Mouse (Mus musculus) forebrain, embryonic 10.5 days (tissue): Measurements from ENCODE around the gene Tarm1. TPM values are rescaled to one million over a fixed set of nuclear protein-coding genes. Genes with fewer than 3 reads are reported as not detected.

Source experiments
- DNase-seq: peaks from one replicate; pipeline ENCODE4 v3.0.0-alpha.2; 2017; ENCODE audit warnings: low spot score; ENCODE audit errors: extremely low spot score
- H3K27ac ChIP-seq: fragments of 300-500 bp; sonication (generic); 2 replicates; pipeline ENCODE4 v1.5.1; 2016; ENCODE audit warnings: mild to moderate bottlenecking
- H3K27me3 ChIP-seq: fragments of 300-500 bp; sonication (generic); 2 replicates; pipeline ENCODE4 v1.6.1; 2016; ENCODE audit warnings: mild to moderate bottlenecking; ENCODE audit not compliant: poor library complexity, severe bottlenecking
- H3K36me3 ChIP-seq: fragments of 300-500 bp; sonication (generic); replicated peaks from 2 replicates; pipeline ENCODE4 v1.6.1; 2016; ENCODE audit warnings: mild to moderate bottlenecking, moderate library complexity
- H3K4me1 ChIP-seq: fragments of 300-500 bp; sonication (generic); 2 replicates; pipeline ENCODE4 v1.6.1; 2016
- H3K4me3 ChIP-seq: fragments of 300-500 bp; sonication (generic); 2 replicates; pipeline ENCODE4 v1.5.1; 2016; ENCODE audit warnings: mild to moderate bottlenecking, moderate library complexity
- H3K9me3 ChIP-seq: fragments of 300-500 bp; sonication (generic); 2 replicates; pipeline ENCODE4 v1.6.1; 2016; ENCODE audit warnings: mild to moderate bottlenecking, moderate library complexity
- WGBS: fragments of 180-500 bp; shearing (Covaris S2); methylation state at CpG from one replicate; pipeline ENCODE4 v1.1.7; 2016; 5-methylcytosine and 5-hydroxymethylcytosine counted together
- polyA plus RNA-seq: library from polyadenylated mRNA; unstranded; fragments of >200 nt; fragmentation: Nextera tagmentation; extraction: Ambion mirVana; gene quantifications from 2 replicates; pipeline ENCODE4 v1.2.1, GENCODE M21; 2016

The Tarm1 gene
- polyA plus RNA-seq, 1 experiment from 2014 or later: not detected

DNA sequence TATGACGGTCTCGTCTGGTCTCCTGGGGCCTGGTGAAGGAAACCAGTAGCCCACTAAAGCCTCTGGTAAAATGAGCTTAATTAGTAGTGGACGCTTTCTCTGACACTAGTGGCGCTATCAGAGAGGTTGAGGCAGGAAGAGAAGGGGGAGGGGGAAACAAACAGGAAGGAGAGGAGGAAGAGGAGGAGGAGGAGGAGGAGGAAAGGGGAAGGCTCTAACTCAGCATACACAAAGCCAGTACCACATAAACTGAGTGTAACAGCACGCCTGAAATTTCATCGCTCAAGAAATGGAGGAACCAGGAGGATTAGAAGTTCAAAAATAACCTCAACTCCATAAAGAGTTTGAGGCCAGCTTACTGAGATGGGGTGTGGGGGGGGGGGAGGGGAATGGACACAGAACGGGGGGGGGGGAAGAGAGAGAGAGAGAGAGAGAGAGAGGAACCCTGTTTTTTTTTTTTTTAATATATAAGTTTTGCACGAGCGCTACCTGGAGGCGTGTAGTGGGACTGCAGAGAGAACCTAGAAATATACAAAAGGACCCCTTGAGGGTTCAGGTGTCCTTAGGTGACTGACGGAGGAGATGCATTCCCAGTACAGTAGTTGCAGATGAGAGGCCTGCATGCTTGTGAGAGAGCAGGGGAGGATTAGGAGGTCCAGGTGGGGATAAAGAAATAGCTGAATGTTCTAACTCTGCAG is 48.8 kb downstream of the Tarm1 start:
- Histone ChIP-seq H3K4me1 (no peaks in the 10 kb centered on the region; the same call in 1 of the 2 replicates), H3K27ac (no peak overlapping the region), H3K36me3 (no peaks in the 10 kb centered on the region), H3K27me3 (no peaks in the 10 kb centered on the region), H3K9me3 (no peaks in the 10 kb centered on the region), H3K4me3 (no peak overlapping the region)
- 56% methylated on average over 11 of the region's 11 CpGs for WGBS
- no peak for DNase-seq

DNA sequence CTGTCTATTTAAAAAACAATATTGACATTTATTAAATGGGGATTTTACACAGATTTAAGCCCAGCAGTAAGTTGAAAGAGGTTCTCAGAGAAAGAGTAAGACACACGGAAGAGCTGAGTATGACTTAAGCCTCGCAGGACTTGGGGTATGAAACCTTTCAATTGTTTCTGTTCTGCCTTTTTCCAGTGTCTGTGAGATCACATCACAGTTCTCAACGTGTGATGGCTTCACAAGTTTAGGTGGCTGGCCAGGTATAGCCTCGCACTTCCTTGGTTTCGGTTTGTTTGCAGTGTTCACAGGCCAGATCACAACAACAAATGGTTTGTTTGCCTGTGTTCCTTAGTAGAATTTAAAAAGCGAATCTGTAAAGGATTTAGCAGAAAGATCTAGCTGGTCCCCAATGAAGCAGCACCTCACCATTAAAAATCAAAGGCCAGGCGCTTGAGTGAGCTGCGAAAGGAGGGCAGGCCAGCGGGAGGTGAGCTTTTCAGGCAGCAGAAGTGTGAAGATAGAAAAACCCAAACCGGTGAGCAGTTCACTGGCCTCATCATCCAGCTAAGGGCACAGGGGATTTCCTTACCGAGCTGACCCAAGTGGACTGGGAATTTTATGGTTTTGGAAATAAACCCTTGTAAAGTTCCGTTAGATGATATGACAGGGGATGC is 49.5 kb downstream of the Tarm1 start:
- 63% methylated on average over 12 of the region's 12 CpGs for WGBS
- DNase-seq: no peak

DNA sequence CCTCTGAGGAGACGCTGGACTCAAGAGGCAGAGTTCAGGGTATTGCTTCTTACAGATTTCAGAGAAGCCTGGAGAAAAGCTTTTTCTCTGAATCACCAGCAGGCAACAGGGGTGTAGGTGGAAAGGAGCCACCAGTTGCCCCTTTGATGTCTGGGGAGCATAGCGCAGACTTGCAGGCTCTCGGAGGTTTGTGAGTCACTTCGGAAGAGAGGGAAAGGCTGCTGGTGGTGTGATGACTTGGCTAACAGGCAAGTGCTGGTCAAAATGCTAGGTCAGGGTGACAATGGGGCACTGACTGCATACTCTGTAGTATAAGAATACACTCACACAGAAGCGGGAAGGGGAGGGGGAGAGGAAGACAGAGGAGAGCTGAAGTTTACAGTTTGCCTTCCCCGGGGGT is 51.3 kb downstream of the Tarm1 start:
- H3K36me3 ChIP-seq: no peaks in the 10 kb centered on the region
- WGBS: 73% methylated on average over 6 of the region's 6 CpGs

More for the DNA sequence above, 49.5 kb downstream of the Tarm1 start:
- no peaks in the 10 kb centered on the region for H3K36me3 ChIP-seq
- H3K4me1 ChIP-seq: no peaks in the 10 kb centered on the region; the same call in 1 of the 2 replicates
- no peaks in the 10 kb centered on the region for H3K9me3 ChIP-seq
- H3K4me3 ChIP-seq: no peak overlapping the region
- H3K27ac ChIP-seq: no peak overlapping the region
- no peaks in the 10 kb centered on the region for H3K27me3 ChIP-seq

DNA sequence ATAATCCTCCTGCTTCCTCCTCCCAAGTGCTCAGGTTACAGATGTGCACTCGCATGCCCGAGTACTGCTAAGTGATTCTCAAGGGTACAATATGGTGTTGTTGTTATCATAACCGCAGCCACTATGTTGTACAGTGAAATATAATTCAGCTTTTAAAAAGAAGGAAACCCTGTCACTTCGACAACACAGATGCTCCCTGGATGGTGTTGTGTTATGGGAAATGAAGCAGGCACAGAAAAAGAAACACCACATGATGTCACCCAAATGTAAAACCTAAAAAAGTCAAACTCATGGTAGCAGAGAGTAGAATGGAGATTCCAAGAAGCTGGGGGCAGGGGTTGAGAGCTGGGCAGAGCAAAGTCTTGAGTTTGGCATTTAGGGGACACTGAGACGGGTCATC is 51.8 kb downstream of the Tarm1 start:
- Histone ChIP-seq H3K27ac (no peak overlapping the region), H3K4me3 (no peak overlapping the region), H3K4me1 (no peaks in the 10 kb centered on the region; the same call in 1 of the 2 replicates), H3K27me3 (no peaks in the 10 kb centered on the region), H3K9me3 (no peaks in the 10 kb centered on the region), H3K36me3 (no peaks in the 10 kb centered on the region)
- 75% methylated on average over 5 of the region's 5 CpGs for WGBS
- DNase-seq: no peak

More for the DNA sequence above, 51.3 kb downstream of the Tarm1 start:
- no peak overlapping the region for H3K4me3 ChIP-seq
- H3K27ac ChIP-seq: no peak overlapping the region
- no peaks in the 10 kb centered on the region for H3K9me3 ChIP-seq
- H3K27me3 ChIP-seq: no peaks in the 10 kb centered on the region
- H3K4me1 ChIP-seq: no peaks in the 10 kb centered on the region; the same call in 1 of the 2 replicates
- no peak for DNase-seq

DNA sequence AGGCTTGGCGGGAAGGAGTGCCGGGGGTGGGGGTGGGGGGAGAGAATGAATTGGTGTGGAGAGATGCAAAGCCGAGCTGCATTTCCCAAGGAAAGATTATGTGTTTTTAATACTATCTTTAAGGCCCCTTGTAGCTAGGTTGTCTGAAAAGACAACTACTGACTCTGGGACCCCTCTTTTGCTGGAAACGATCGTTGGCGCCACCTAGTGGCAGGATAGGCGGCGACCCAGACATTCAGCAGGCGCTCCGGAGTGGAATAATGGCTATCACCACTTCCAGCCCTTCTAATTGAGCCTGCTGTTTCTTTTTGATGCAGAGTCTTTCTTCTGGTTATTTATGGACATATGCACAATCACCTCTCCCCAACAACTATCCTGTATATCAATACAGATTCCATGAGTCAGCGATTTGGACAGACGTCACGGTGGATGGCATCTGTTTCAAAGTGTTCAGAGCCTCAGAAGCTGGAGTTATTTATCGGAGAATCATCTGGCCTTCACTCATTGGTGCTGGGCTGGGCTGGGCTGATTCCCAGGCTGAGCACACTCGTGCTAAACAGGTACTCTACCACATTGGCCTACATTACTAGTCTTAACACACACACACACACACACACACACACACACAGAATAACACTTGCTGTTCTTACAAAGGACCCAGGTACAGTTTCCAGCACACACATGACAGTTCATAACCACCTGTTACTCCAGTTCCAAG is 53.5 kb downstream of the Tarm1 start:
- H3K27ac ChIP-seq: no peak overlapping the region
- H3K4me3 ChIP-seq: no peak overlapping the region
- no peaks in the 10 kb centered on the region for H3K27me3 ChIP-seq
- DNase-seq: peak; percentile 78
- 23% methylated on average over 15 of the region's 15 CpGs for WGBS
- no peaks in the 10 kb centered on the region for H3K36me3 ChIP-seq
- no peaks in the 10 kb centered on the region; the same call in 1 of the 2 replicates for H3K4me1 ChIP-seq
- H3K9me3 ChIP-seq: no peaks in the 10 kb centered on the region

DNA sequence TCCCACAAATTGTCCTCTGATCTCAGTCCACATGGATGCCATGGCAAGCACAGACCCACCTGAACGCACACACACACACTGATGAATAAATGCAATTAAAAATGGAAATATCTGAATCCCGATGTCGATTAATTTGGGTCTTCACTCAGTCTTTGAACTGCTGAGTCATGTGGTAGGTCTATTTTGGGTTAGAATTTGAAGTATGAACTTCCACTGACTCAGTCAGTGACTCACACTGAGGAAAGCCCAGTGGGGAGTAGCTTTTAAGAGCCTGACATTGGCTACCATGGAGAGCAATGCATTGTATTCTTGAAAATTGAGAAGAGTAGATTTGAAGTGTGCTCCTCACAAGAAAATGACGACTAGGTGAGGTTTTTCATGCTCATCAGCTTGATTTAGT is 55.4 kb downstream of the Tarm1 start:
- Histone ChIP-seq H3K9me3 (no peaks in the 10 kb centered on the region), H3K27me3 (no peaks in the 10 kb centered on the region), H3K4me3 (no peak overlapping the region), H3K27ac (no peak overlapping the region), H3K36me3 (no peaks in the 10 kb centered on the region), H3K4me1 (no peaks in the 10 kb centered on the region)
- DNase-seq: no peak
- WGBS: 84% methylated on average over 4 of the region's 4 CpGs

DNA sequence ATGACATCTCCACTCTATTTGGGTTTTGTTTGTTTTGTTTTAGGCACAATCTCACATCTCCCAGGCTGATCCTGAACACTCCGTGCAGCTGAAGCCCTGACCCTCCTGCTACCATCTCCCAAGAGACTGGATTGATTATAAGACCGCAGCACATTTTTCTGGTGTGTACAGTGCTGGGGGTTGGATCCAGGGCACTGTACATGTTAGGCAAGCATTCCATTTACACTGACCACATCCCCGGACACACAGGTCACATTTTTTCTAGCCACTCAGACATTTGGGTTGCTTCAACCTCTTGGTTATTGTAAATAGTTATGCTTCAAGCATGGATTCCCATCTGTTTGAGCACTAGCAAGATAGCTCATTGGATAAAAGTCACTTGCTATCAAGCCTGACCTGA is 55.8 kb downstream of the Tarm1 start:
- Histone ChIP-seq H3K9me3 (no peaks in the 10 kb centered on the region), H3K27ac (no peak overlapping the region), H3K27me3 (no peaks in the 10 kb centered on the region), H3K36me3 (no peaks in the 10 kb centered on the region), H3K4me1 (no peaks in the 10 kb centered on the region), H3K4me3 (no peak overlapping the region)
- WGBS: 91% methylated on average over 3 of the region's 3 CpGs
- no peak for DNase-seq

DNA sequence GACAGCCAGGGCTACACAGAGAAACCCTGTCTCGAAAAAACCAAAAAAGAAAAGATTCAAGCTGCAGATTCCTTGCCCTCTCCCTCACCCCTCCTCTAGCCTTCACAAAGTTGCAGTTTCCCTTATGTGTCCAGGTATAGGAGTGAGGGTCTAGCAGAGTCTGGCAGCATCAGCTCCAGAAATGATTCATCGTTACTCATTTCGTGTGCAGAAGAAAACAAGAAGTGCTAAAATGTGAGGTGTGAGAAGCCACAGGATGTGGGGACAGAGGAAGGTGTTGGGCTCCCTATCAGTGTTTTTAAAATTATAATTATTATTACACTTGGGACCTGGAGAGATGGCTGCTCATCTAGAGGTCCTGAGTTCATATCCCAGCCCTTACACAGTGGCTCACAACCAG is 57.7 kb downstream of the Tarm1 start:
- 88% methylated on average over 3 of the region's 3 CpGs for WGBS
- Histone ChIP-seq H3K9me3 (no peaks in the 10 kb centered on the region), H3K4me1 (no peaks in the 10 kb centered on the region), H3K27me3 (no peaks in the 10 kb centered on the region), H3K27ac (no peak overlapping the region), H3K4me3 (no peak overlapping the region), H3K36me3 (no peaks in the 10 kb centered on the region)
- DNase-seq: no peak

DNA sequence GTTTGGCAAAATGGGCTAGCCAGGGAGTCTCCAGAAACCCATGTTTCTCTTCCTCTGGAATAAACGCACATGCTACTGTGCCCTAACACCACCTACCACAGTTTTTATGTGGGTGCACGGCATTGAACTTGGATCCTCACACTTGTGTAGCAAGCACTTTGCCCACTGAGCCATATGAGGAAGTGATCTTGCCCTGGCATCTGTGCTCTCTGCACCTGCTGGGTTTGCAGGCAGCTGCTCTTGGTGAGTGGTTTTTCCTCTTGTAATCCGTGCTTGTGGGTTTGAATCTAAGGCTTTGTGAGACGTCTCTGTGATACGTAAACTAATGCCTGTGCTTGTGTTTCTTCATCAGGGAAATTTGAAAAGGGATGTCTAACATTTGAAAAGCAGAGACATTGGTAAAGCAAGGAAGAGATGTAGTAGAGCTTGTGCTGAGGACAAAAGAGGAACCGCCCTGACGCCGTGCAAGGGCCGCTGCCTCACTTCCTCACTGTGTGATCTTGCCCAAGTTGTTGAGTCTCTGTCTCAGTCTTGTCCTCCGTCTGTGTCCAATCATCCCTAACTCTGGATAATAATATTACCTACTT is 59.9 kb downstream of the Tarm1 start:
- no peaks in the 10 kb centered on the region for H3K36me3 ChIP-seq
- H3K4me3 ChIP-seq: no peak overlapping the region
- 88% methylated on average over 10 of the region's 10 CpGs for WGBS
- H3K9me3 ChIP-seq: no peaks in the 10 kb centered on the region
- DNase-seq: no peak
- no peak overlapping the region for H3K27ac ChIP-seq
- no peaks in the 10 kb centered on the region for H3K27me3 ChIP-seq
- H3K4me1 ChIP-seq: no peaks in the 10 kb centered on the region

DNA sequence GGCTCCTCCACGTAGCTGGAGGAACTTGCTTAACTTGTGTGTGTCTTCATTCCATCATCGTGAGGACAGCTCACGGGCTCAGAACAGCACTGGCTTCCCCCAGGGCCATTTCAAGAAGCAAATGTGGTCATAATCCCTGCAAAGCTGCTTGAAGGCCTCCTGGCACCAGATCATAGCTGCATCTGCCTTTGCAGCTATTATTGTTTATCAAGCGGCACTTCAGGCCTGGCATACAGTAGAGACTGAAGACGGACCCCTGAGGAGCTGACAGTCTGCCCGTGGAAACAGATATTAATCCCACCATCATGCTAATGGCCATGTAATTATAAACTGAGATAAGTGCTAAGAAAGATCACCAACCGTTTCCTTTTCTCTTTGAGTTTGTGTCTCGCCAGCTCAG is 61.9 kb downstream of the Tarm1 start:
- H3K27me3 ChIP-seq: no peaks in the 10 kb centered on the region
- no peaks in the 10 kb centered on the region for H3K36me3 ChIP-seq
- DNase-seq: no peak
- no peak overlapping the region for H3K27ac ChIP-seq
- 80% methylated on average over 8 of the region's 8 CpGs for WGBS
- no peaks in the 10 kb centered on the region for H3K4me1 ChIP-seq
- H3K9me3 ChIP-seq: no peaks in the 10 kb centered on the region
- H3K4me3 ChIP-seq: no peak overlapping the region

DNA sequence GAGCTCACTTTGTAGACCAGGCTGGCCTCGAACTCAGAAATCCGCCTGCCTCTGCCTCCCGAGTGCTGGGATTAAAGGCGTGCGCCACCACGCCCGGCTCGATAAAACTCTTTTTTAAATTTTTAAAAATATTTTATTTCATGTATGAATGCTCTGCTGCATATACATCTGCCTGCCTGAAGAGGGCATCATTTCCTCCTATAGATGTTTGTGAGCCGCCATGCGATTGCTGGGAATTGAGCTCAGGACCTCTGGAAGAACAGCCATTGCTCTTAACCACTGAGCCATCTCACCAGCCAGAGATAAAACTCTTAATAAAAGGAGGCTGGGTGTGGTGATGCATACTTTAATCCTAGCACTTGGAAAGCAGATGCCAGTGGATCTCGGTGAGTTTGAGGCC is 62.4 kb downstream of the Tarm1 start:
- Histone ChIP-seq H3K27ac (no peak overlapping the region), H3K27me3 (no peaks in the 10 kb centered on the region), H3K4me1 (no peaks in the 10 kb centered on the region), H3K4me3 (no peak overlapping the region), H3K9me3 (no peaks in the 10 kb centered on the region), H3K36me3 (no peaks in the 10 kb centered on the region)
- WGBS: 84% methylated on average over 11 of the region's 11 CpGs
- no peak for DNase-seq

DNA sequence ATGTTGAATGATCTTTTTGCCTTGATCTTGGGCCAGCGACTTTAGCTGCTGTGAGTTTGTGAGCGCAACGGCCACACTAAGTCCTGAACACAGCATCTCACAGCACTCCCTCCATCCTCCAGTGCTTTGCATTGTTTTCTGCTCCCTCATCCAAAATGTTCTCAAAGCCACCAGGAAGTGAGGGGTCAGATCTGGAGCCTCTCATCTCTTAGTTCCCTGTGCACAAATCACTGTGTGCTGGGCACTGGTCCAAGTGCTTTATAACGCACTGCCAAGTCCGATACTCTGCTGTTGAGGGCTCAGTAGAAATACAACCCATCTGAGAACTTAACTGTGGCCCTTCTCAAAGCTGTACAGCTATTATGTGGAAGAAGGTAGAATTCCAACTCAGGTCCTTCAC is 64.5 kb downstream of the Tarm1 start:
- no peaks in the 10 kb centered on the region for H3K9me3 ChIP-seq
- H3K4me1 ChIP-seq: no peaks in the 10 kb centered on the region
- H3K27me3 ChIP-seq: no peaks in the 10 kb centered on the region
- H3K36me3 ChIP-seq: no peaks in the 10 kb centered on the region
- H3K4me3 ChIP-seq: no peak overlapping the region
- 82% methylated on average over 5 of the region's 5 CpGs for WGBS
- H3K27ac ChIP-seq: no peak overlapping the region
- DNase-seq: no peak
